Mouse (Mus musculus) retina, embryonic 14.5 days (tissue): ENCODE results near the gene Gm43518.

ENCODE experiments used
- DNase-seq: peaks from one replicate; pipeline ENCODE4 v3.0.0-alpha.2; 2015; ENCODE audit warnings: low spot score

Gene Gm43518

DNA sequence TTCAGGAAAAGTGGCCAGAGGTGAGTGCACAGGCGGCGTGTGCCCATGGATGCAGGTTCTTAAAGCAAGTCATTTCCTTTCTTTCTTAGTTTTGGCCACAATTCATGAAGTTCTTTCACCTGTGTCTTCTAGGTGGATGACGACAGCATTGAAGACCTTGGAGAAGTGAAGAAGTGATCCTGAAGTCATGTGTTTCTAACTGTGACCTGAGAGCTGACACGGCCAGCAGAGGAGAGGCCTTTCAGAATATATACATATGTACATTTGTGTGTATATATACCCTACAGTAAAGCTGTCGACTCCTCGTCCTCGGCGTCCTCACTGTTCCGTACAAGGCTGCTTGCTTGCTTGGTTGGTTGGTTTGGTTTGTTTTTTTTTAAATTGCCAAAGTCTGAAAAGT is at the start of gene Gm43518:
Gm43518 (plus strand) TSS at position 301 of the 400 bp plus-strand sequence.
- no peak for DNase-seq

DNA sequence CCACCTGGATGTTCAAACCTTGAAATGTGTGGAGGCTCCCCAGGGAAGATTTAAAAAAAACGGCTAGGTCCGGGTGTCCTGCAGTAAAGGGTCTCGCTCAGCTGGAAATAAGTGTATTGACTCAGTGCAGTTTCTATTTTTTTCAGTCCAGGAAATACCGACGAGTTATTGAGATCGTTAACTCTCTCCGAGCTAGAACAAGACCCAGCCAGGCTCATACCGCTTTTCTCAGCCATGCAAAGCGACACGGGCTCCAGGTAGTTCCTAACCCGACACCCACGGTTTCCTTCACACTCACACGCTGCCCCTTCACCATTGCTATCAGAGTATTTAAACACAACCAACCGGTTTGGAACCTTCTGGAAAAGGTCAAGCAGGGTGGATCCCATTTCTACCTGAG is 49.2 kb upstream of the Gm43518 start:
- no peak for DNase-seq

DNA sequence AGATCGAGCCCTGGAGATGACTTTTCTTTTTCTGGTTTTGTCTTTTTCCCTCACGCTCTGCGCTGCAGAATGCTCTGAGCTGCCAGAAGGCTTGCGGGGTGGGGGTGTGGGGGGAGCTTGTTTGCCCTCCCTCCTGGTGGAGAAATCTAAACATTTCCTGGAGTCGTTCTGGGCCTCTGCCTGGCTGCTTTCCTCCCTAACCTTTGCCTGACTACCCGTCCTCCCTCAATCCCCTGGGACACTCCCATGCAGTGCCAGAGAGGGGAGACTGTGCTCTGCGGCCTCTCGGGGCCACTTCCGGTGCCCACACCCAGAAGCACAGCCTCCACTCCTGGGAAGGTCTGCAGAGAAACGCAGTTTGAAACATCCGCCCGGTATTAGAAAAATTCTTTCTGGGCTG is 47.3 kb upstream of the Gm43518 start, which contains the start of gene Hcar1:
Hcar1 (minus strand) TSS at position 93 of the 400 bp plus-strand sequence.
- no peak for DNase-seq

DNA sequence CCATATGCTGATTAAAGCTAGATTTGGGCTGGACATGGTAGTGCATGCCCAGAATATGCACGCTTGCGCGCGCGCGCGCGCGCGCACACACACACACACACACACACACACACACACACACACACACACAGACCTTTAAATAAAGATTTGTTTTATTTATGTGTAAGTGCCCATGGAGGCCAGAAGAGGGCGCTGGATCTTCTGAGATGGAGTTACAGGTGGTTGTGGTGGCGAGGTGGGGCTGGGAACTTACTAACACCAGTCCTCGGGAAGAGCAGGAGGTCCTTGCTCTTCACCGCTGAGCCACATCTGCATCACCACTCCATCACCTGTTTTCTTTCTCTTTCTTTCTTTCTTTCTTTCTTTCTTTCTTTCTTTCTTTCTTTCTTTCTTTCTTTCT is 46.4 kb upstream of the Gm43518 start:
- no peak for DNase-seq

DNA sequence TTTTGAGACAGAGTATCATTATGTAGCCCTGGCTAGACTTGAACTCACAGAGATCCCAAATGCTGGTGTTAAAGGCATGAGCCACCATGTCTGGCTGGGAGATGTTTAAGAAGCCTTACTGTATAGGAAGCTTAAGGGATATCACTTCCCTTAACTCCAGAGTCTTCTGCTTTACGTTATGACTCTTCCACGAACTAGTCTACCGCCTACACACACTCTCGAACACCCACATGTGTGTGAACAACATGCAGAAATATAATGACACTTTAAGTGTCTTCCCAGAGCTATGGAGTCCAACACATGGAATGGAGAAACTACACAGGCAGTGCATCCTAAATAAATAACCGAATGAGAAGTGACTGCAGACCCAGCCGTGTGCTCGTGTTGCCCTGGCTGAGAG is 43.3 kb upstream of the Gm43518 start:
- no peak for DNase-seq

DNA sequence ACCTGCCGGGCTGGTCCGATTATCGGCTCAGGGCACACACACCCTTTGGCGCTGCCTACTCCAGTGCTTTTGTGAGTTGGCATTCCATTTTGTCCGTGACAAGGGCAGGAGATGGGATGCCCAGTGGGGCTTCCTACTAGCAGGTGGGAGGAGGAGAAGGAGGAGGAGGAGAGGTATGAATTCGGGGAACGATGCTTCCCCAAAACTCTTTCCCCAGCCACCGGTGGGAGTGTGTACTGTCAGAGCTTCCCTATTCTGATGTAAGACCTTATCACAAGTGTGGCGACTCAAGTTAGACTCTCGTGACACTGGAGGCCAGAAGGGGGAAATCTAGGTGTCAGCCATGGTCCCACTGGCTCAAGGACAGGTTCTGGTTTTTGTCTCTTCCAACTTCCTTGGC is 42.9 kb upstream of the Gm43518 start:
- DNase-seq: no peak

DNA sequence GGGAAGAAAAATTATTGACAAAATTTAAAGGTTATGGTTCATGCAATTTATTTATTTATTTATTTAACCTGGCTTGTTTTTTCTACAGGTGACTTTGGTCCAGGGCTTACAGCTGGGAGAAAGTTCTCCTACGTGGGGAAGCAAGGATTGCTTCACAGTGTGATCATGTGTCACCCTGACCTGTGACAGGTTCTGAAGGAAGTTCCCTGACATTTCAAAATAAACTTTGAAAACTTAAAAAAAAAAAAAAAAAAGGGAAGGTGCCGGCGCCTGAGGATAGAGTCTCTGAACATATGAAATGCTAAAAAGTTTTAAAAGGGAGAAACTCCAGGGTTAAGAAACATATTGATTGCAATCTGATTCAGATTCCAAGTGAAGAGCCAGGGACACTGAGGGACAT is 40.9 kb upstream of the Gm43518 start:
- no peak for DNase-seq

DNA sequence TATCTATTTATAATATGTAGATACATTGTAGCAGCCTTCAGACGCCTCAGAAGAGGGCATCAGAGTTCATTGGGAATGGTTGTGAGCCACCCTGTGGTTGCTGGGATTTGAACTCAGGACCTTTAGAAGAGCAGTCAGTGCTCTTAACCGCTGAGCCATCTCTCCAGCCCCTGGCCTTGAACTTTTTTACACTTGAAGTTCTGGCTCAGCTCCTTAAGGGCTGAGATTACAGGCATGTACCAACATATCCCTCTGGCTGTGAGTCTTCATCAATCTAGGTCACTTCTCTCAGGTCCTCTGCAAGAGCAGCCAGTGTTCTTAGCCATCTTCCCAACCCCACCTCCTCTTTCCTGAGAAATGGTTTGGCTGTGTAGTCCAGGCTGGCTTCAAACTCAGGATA is 36.9 kb upstream of the Gm43518 start:
- DNase-seq: no peak

DNA sequence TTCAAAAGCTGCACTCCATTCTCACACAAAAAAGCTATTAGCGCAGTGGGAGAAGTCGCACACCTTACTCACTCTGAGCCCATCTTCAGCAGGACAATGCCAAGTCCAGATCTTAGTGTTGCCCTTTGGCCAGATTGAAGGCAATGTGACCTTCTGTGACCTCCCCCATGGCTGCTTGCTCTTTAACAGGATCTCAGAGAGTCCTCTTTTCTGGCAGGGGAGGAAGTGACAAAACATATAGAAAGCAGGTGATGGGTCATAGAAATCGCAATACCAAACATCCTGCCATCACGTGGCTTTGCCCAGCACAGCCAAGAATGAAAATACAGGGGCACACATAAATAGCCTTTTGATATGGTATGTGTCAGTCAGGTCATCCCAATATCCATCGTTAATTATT is 36.2 kb upstream of the Gm43518 start:
- DNase-seq: no peak

DNA sequence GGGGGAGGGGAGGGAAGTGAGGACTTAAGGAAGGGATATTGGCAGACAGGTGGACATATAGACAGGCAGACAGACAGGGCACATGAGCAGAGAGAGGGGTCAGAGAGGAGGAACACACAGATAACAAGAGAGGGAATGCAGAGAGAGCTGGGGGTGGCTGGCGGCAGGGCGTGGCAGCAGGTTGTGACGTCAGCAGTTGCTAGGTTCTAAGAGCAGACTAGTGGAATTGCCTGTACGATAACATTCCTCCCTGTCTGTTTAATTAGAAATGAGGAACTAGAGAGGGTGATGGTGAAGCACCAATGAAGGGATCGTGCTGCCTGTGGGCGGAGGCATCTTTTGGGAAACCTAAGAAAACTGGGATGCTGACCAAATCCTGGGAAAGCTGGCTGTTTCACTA is 35.5 kb upstream of the Gm43518 start:
- DNase-seq: peak; percentile 56

DNA sequence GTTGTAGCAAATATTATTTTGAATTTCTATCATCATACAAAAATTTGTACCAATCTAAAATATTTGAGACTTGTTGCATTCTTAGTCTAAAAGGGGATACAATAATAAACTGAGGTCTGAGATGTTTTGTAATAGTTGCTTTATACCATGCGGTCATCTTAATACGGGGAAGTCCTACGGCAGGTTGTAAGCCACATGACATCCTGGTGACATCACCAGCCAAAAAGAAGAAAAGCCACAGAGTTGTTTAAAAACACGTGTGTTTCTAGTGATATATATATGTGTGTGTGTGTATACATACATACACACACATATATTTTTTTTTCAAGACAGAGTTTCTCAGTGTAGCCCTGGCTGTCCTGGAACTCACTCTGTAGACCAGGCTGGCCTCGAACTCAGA is 33.7 kb upstream of the Gm43518 start:
- DNase-seq: no peak

DNA sequence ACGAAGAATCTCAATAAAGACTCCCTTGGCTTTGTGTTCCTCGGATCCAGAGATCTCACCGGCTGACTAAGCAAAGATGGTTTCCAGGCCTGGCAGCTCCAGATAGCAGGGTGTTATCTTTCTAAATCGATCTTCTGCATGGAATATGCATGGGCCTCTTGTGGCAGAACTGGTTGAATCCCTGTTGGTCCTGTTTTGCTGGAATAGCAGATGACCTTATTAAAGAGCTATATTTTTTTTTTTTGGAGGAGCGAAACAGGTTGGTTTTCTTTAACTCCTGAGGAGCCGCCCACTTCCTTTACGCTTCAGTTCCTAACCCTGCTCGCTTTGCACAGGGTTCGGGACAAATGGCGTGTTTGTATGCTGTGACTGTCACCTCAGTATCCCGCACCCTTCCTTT is 30.8 kb upstream of the Gm43518 start:
- DNase-seq: no peak

DNA sequence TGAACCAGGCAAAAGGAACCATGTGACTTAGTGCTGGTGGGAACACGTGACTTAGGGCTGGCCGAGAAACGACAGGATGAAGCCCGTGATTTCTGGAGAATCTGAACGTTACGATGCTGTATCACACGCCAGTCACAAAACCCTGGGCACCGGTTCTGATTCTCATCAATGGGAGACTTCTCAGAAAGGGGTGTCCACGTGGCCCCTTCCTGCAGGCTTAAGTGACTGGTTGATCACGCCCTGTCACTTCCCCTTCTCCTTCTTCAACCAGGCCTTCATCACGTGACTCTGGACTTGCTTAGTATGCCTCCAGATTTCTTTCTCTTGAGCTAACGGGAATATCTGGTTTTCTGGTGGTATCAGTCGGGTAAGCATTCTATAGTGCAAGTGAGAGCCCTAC is 29.9 kb upstream of the Gm43518 start:
- no peak for DNase-seq

DNA sequence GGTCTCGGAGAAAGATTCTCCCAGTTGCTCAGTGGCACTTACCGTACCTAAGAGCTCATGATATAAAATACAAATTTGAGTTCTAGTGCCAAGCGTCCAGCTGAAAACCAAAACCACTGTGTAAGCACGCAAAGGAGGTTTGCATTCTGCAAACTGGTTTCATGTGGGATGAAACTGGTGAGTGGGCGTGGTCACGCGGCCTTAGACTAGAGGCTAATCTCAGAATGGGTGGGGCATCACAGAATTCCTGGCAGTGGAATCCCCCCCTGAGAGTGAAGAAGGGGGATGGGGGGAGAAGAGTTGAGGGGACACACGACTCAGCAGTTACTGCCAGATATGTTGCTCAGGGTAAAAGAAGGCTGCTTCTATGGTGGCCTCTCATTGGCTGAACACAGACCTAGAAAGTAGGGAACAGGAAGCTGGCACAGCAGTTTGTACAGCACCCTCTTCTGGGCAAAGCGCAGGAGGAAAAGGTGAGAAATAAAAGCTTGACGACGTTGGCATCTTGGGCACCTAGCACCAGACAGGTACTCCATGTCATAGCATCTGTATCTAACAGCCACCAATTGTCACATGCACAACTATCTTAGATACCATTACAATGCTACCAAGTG is 23.1 kb upstream of the Gm43518 start:
- no peak for DNase-seq

DNA sequence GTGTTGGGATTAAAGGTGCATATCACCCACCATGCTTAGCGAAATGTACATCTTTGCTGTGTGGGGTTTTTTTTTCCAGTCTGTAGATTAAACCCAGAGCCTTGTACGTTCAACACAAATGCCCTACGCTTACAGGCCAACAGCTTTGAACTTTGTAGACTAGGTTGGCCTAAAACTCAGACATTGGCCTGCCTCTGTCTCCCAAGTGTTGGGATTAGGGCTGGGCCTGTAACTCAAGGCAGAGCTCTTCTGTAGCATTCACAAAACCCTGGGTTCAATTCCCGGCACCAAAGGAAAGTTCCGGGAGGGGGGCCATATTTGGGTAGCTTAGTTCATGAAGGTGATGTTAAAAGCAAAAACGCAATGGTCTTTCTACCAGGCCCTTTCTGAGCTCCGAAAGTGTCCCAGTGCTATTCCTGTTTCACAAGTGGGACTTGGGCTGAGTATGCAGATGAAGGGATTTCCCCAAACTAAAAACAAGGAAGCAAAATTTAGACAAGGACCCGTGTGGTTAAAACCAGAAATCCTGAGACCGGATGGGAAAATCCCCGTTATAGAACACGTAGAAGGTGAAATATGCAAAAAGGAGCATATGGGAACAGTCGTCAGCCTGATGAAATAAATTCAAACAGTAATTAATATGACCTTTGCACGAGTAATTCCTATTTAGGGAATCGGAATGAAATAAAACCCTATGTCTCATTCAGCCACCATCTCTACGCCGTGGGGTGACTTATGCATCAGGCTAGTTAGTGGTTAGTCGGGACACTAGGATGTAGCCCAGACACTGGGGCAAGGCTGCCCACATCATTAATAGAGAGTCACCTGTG is 20.9 kb upstream of the Gm43518 start:
- no peak for DNase-seq

DNA sequence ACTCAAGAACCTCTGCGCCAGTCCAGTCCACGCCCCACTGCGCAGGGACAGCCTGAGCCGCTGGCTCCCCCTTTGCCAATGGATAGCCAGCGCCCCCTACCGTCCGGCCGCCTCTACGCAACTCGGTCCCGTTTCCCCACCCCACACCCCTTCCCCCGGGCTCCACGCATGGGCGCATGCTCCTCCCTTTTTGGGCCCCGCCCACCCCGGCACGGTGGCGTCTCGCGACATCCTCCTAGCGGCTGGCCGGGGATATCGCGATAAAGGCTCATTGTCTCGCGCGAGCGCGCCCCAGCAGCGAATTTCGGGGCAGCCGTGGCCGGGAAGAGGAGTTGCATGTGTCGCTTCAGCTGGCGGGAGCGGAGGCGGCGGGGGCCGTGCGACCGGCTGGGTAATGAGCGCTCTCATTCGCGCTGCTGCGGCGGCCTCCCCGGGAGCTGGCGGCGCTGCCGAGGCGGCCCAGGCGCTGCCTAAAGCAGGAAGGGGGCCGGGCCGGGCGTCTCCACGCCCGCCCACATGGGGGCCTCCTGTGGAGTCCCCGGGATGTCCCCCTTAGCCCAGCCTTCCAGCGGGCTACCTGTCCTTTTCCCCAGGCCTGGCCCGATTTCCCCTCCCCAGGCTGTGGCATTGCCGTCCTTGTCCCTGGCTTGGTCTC is 20.1 kb upstream of the Gm43518 start, which contains the start of gene Denr:
Denr (plus strand) TSS at position 200 of the 655 bp plus-strand sequence.
- DNase-seq: peak; percentile 99

DNA sequence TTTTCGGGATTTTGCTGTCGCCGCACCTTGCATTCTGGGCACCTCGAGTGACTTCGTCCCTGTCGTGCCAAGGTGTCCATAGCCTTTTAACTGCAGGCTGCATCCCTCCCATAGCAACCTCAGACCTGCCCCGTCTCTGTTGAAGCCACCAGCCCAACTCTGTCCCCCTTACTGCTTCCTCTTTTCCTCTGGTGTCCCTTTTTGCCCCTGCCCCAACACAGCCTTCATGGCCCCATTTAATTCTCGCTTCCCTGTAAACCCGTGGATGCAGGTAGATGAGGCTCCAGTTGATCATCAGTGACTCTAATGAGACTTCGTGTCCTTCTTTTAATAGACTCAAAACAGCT is 19.6 kb upstream of the Gm43518 start:
- DNase-seq: no peak

DNA sequence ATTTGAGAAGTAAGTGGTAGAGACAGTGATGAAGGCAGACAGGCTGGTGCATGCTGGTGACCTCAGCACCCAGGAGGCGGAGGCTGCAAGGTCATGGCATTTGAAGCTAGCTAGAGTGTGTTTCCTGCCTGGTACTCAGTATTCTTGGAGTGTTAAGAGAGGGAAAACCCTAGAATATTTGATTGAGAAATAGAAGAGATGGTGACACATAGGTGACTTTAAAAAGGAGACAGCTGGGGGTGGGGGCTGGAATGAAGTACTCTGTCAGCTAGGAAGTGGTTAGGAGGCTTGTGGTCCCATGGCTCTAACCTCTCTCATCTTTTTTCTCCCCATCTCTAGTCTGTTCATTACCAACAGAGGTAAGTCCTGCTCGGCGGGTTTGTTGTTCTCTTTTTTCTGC is 12.4 kb upstream of the Gm43518 start:
- DNase-seq: no peak

DNA sequence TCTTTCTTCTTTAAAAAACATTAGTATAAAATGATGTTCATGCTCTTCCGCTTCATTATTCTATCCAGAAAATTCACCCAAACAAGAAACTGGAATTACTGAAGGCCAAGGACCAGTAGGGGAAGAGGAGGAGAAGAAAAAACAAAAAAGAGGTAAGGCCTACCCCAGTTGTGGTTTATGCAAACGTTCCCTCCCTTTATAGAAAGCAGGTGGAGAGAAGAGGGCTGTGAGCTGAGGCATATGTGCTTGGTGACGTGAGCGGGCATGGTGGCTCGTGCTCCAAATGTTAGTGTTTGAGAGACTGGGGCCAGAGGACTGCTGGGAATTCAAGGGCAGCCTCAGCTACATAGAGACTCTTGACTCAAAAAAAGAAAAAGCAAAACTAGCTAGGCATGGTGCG is 5.1 kb upstream of the Gm43518 start:
- DNase-seq: no peak

DNA sequence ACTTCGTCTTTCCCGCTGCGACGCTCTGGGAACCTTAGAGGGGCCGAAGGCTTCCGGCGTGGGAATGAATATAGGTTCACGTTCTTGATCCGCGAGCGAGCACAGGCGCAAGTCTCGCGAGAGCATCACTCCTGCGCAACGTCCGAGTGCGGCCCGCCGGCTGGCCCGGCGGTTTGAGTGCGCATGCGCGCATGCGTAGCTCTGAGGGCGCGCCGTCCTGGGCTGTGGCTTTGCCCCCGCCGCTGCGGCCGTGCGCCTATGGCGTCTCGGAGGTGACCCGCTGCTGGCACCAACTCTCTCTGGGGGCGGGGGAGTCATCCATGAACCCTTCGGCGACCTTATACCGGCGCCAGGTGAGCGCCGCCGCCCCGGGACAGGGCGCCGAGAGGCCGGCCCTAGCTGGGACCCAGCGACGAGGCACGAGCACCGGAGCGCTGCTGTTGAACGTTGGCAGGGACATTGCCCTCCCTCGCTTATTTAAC is 3.3 kb downstream of the Gm43518 start, which contains the start of gene Ccdc62:
Ccdc62 (plus strand) TSS at position 172 of the 482 bp plus-strand sequence.
- peak; percentile 99 for DNase-seq

DNA sequence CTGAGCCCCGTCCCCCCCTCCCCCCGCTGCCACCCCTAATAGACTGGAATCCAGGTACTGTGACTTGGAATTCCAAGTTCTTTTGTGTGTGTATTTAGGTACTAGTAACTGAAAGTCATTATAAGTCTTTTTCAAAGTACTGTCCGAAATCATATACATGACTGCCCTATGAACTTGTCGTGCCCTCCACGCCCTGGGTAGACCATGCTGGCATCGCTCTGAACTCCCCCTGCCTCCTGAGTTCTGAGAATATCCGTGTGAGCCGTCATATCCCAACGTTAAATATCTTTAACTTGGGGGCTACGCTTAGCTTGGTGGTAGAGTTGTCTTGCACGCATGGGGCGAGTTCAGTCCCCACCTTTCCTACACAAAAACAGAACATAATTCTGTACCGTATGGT is 3.9 kb downstream of the Gm43518 start:
- DNase-seq: peak; percentile 23

DNA sequence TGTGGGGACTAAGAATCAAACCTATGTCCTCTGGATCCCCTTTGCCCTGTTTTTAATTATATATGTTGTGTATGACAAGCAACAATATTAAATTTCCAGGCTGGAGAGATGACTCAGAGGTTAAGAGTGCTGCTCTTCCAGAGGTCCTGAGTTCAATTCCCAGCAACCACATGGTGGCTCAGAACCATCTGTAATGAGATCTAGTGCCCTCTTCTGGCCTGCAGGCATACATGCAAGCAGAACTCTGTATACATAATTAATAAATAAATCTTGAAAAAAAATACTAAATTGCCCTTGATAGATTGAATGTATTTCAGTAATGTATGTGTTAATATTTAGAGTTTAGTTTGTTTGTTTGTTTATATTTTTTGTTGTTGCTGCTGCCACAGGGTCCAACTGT is 5.7 kb downstream of the Gm43518 start:
- no peak for DNase-seq

DNA sequence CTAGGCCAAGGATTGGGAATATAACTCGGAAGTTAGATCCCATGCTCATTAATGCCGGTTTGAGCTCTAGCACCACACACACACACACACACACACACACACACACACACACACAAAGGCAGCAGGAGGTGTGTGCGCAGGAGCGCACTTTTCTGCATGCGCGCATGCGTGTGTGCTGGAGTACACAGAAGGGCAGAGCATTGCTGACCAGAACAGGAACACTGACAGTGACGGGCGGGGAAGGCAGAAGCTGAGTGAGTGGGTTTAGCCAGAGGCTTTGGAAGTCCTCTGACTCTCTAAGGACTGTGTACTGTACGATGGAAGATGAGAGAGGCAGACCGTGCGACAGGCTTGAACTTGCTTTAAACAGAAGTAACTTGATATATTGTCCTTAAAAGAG is 6.3 kb downstream of the Gm43518 start:
- no peak for DNase-seq
